Mouse (Mus musculus): Measurements from ENCODE around the gene Btg4. TPM values are rescaled to one million over a fixed set of nuclear protein-coding genes. Genes with fewer than 3 reads are reported as not detected.
A peak's percentile ranks its signal among the peaks of the same experiment; 100 is the strongest.

Gene Btg4
- total and polyA plus RNA-seq, 3 experiments: not detected

DNA sequence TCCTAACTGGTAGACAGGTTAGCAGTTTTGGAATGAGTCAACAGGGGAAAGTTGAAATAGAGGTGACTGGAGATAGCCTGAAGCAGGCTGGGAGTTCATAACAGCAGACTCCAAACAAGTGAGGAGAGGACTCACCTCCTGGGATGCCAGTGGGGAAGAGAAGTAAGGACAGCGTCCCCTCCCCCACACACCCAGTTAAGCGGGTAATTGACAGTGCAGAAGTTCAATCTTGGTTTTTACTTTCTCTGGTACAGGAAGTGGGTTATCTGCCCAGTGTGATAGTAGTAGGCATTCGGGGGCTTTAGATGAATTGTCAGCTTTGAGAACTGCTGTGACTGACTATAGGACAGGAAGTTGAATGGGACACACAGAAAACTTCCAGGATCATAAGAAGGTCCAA lies 40.4 kb upstream of the Btg4 start:
- Histone ChIP-seq H3K4me3 (replicated peaks in 1 of 3; ENCODE audit: low read depth in 2 of 3, low read length in 2 of 3, poor library complexity in 1 of 3) (no peak overlapping the region), H3K4me1 (ENCODE audit: control insufficient read depth in 1 of 2, insufficient read depth in 2 of 2) (peaks cover 9 to 15% of the 10 kb centered on the region in 2 experiments; a peak in 3 of 4 replicates), H3K27me3 (replicated peaks) (peaks cover 2% of the 10 kb centered on the region), H3K4me2 (ENCODE audit: insufficient read depth, low read depth, poor library complexity, severe bottlenecking) (no peak overlapping the region), H3K9ac (ENCODE audit: insufficient read depth, low read depth) (no peak overlapping the region), H3K9me3 (replicated peaks; ENCODE audit: low read length) (no peaks in the 10 kb centered on the region), H3K27ac (ENCODE audit: insufficient read depth, low read depth) (no peak overlapping the region), H3K79me2 (replicated peaks; ENCODE audit: control insufficient read depth, extremely low read depth, insufficient read depth, poor library complexity, severe bottlenecking) (no peaks in the 10 kb centered on the region), H3K36me3 (replicated peaks in 1 of 2; ENCODE audit: control insufficient read depth in 1 of 2, insufficient read depth in 1 of 2, low read length in 1 of 2) (no peaks in the 10 kb centered on the region)
- TF ChIP-seq IRF4 (IDR thresholded peaks at IDR 0.05; ENCODE audit: low read depth, low read length) (peak; percentile 43; the same call in 1 of the 2 replicates), JUN (IDR thresholded peaks at IDR 0.05; ENCODE audit: insufficient read depth, low read depth, low read length) (0 out of 2 replicates have a peak, but pooled peaks have one; percentile 28), POLR2AphosphoS2 (IDR thresholded peaks at IDR 0.05; ENCODE audit: low read depth, low read length) (no peak), JUND (conservative IDR thresholded peaks at IDR 0.05; ENCODE audit: low read depth, low read length) (peak; percentile 79), E2F4 (IDR thresholded peaks at IDR 0.05; ENCODE audit: insufficient replicate concordance, low read depth, low read length) (no peak)
- dilution Hi-C loops (cut with MboI; ENCODE audit: extremely low pct_ligation_motif_present, extremely low pct_unique_long_range_greater_than_20kb, low sequenced_read_pairs) (no loop called here), in situ Hi-C loops (cut with MboI; ENCODE audit: low pct_ligation_motif_present, low pct_unique_long_range_greater_than_20kb, low sequenced_read_pairs) (no loop called here)
- DNase-seq (ENCODE audit: extremely low read depth): peak; percentile 12

DNA sequence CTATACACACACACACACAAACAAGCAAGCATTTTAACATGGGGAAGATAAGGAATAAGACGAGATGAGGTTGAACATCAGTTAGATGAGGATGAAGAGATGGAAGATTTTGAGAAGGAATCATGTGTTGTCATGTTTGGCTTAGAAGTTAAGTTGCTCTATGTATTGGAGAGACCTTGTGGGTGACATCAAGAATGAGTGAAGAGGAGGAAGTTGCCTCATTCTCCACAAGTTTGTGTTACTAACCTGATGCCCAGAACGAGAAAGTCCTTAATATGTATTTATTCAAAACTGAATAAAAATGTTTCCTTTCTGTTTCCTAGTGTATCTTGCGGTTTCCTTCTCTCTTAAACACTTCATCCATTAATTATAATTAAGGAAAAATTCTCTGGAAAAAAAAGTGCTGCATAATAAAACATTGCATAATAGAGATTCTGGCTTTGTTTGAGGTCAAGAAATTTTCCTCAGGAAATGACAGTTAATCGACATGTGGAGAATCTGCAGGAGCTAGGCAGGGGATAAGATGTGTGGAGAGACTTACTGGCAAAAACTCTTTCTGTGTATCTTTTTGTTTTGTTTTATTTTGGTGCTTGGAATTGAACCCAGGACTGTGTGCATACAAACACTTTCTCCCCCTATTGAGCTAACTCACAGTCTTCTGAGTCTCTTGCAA lies 39.4 kb upstream of the Btg4 start:
- Histone ChIP-seq H3K4me3 (replicated peaks in 1 of 3; ENCODE audit: low read depth in 2 of 3, low read length in 2 of 3, poor library complexity in 1 of 3) (no peak overlapping the region), H3K9me3 (replicated peaks; ENCODE audit: low read length) (no peaks in the 10 kb centered on the region), H3K9ac (ENCODE audit: insufficient read depth, low read depth) (no peak overlapping the region), H3K4me2 (ENCODE audit: insufficient read depth, low read depth, poor library complexity, severe bottlenecking) (no peak overlapping the region), H3K4me1 (ENCODE audit: control insufficient read depth in 1 of 2, insufficient read depth in 2 of 2) (peaks cover 5 to 8% of the 10 kb centered on the region in 2 experiments; a peak in 3 of 4 replicates), H3K79me2 (replicated peaks; ENCODE audit: control insufficient read depth, extremely low read depth, insufficient read depth, poor library complexity, severe bottlenecking) (no peaks in the 10 kb centered on the region), H3K27ac (ENCODE audit: insufficient read depth, low read depth) (no peak overlapping the region), H3K36me3 (replicated peaks in 1 of 2; ENCODE audit: control insufficient read depth in 1 of 2, insufficient read depth in 1 of 2, low read length in 1 of 2) (no peaks in the 10 kb centered on the region), H3K27me3 (replicated peaks) (peaks cover 2% of the 10 kb centered on the region)
- in situ Hi-C loops (cut with MboI; ENCODE audit: low pct_ligation_motif_present, low pct_unique_long_range_greater_than_20kb, low sequenced_read_pairs) (no loop called here), dilution Hi-C loops (cut with MboI; ENCODE audit: extremely low pct_ligation_motif_present, extremely low pct_unique_long_range_greater_than_20kb, low sequenced_read_pairs) (no loop called here)
- DNase-seq (ENCODE audit: extremely low read depth): no peak
- no peak for TF ChIP-seq MAX (IDR thresholded peaks at IDR 0.05; ENCODE audit: low read length)
- no peak for TF ChIP-seq ELF1 (IDR thresholded peaks at IDR 0.05; ENCODE audit: low read depth, low read length)
- no peak for TF ChIP-seq MAZ (IDR thresholded peaks at IDR 0.05; ENCODE audit: low read depth, low read length)
- no peak for TF ChIP-seq RAD21 (IDR thresholded peaks at IDR 0.05; ENCODE audit: low read depth, low read length)
- no peak for TF ChIP-seq HCFC1 (IDR thresholded peaks at IDR 0.05; ENCODE audit: low read depth, low read length)
- no peak for TF ChIP-seq SMC3 (IDR thresholded peaks at IDR 0.05; ENCODE audit: low read depth, low read length)
- TF ChIP-seq EP300 (IDR thresholded peaks at IDR 0.05; ENCODE audit: low read length): no peak
- no peak for TF ChIP-seq POLR2A (IDR thresholded peaks at IDR 0.05; ENCODE audit: low read depth, low read length)
- no peak for TF ChIP-seq ZKSCAN1 (IDR thresholded peaks at IDR 0.05; ENCODE audit: borderline replicate concordance, low read depth, low read length)
- TF ChIP-seq NELFE (IDR thresholded peaks at IDR 0.05; ENCODE audit: low read depth, low read length): no peak

Measured in CH12.LX (cell line).